Mouse (Mus musculus): Measurements from ENCODE around the gene Naa80. TPM values are rescaled to one million over a fixed set of nuclear protein-coding genes. Genes with fewer than 3 reads are reported as not detected.

The Naa80 gene
- polyA plus RNA-seq, 1 experiment from 2014 or later, result 15.1 TPM

GRCm38 (mm10) chr9:107543299-107543698 lies 35.4 kb upstream of the Naa80 start:
- ATAC-seq, result no peak
- peak overlapping the region; percentile 83; the same call in 1 of the 2 replicates for H3K4me2 ChIP-seq (replicated peaks)
- no peaks in the 10 kb centered on the region for H3K27me3 ChIP-seq (replicated peaks)
- H3K4me1 ChIP-seq (replicated peaks), result peaks cover 28% of the 10 kb centered on the region
- peaks cover 11% of the 10 kb centered on the region; the same call in 1 of the 2 replicates for H3K36me3 ChIP-seq
- H3K27ac ChIP-seq, result no peak overlapping the region
- H3K4me3 ChIP-seq (replicated peaks), result no peak overlapping the region
- H3K9me3 ChIP-seq, result no peaks in the 10 kb centered on the region
- WGBS, result 80% methylated on average over 11 of the region's 11 CpGs
- no peak overlapping the region for H3K9ac ChIP-seq

GRCm38 (mm10) chr9:107544196-107544700 lies 34.4 kb upstream of the Naa80 start:
- Histone ChIP-seq H3K27me3 (replicated peaks) (no peaks in the 10 kb centered on the region), H3K9me3 (no peaks in the 10 kb centered on the region), H3K27ac (no peak overlapping the region), H3K4me2 (replicated peaks) (no peak overlapping the region), H3K9ac (no peak overlapping the region), H3K4me1 (replicated peaks) (peaks cover 28% of the 10 kb centered on the region), H3K36me3 (peaks cover 9% of the 10 kb centered on the region; the same call in 1 of the 2 replicates), H3K4me3 (replicated peaks) (no peak overlapping the region)
- ATAC-seq, result no peak
- WGBS, result 94% methylated on average over 17 of the region's 17 CpGs

DNA sequence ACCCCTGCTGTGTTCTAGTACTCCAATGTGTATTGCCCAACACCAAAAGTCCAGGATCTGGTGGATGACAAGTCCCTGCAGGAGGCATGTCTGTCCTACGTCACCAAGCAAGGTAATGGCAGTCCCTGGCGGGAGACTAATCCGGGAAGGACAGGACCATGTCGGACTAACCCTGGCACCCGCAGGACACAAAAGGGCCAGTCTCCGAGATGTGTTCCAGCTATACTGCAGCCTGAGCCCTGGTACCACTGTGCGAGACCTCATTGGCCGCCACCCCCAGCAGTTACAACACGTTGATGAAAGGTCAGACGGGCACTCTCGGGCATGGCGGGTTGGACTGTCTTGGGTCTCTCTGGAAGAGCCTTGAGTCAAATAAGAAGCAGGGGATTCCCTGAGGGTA lies 34.0 kb upstream of the Naa80 start:
- H3K9ac ChIP-seq, result no peak overlapping the region
- no peak for ATAC-seq

GRCm38 (mm10) chr9:107545199-107545598 lies 33.5 kb upstream of the Naa80 start:
- H3K4me2 ChIP-seq (replicated peaks), result no peak overlapping the region
- H3K27ac ChIP-seq, result no peak overlapping the region
- no peak for ATAC-seq
- no peaks in the 10 kb centered on the region for H3K9me3 ChIP-seq
- H3K4me3 ChIP-seq (replicated peaks), result no peak overlapping the region
- peaks cover 28% of the 10 kb centered on the region for H3K4me1 ChIP-seq (replicated peaks)
- 86% methylated on average over 10 of the region's 10 CpGs for WGBS
- H3K27me3 ChIP-seq (replicated peaks), result no peaks in the 10 kb centered on the region
- H3K9ac ChIP-seq, result no peak overlapping the region
- H3K36me3 ChIP-seq, result peaks cover 4% of the 10 kb centered on the region; the same call in 1 of the 2 replicates

More for the DNA sequence above, 34.0 kb upstream of the Naa80 start:
- Histone ChIP-seq H3K27me3 (replicated peaks) (no peaks in the 10 kb centered on the region), H3K4me1 (replicated peaks) (peaks cover 28% of the 10 kb centered on the region), H3K4me3 (replicated peaks) (no peak overlapping the region), H3K36me3 (peaks cover 9% of the 10 kb centered on the region; the same call in 1 of the 2 replicates), H3K4me2 (replicated peaks) (no peak overlapping the region), H3K9me3 (no peaks in the 10 kb centered on the region), H3K27ac (no peak overlapping the region)
- WGBS, result 95% methylated on average over 12 of the region's 12 CpGs

GRCm38 (mm10) chr9:107545602-107546001 lies 33.1 kb upstream of the Naa80 start:
- no peaks in the 10 kb centered on the region for H3K9me3 ChIP-seq
- WGBS, result 13% methylated on average over 3 of the region's 3 CpGs

DNA sequence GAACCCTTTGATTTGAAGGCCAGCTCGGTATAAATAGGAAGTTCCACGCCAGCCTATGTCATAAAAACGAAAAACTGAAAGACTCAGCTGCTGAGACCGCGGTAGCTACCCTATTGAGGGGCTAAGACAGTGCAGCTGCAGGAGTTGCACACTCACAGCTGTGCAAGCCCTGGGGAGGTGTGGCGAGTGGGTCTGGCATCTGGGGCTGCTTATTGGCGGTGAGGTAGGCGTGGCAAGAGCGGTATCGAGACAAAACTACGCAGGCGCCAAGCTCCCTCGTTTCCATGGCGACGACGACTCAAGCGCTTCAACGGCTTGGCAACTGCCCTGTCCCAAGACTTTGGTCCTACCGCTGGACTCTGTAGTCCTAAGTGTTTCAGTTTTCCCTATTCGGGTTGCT lies 31.7 kb upstream of the Naa80 start, which contains the start of gene Zmynd10:
Gene Zmynd10 (plus strand): TSS at position 273 of the 400 bp plus-strand sequence.
- H3K4me1 ChIP-seq (replicated peaks), result peaks cover 36% of the 10 kb centered on the region
- H3K4me3 ChIP-seq (replicated peaks), result peak within 1 kb of the TSS; percentile 16; the same call in 1 of the 2 replicates
- no peak within 1 kb of the TSS; the same call in 1 of the 2 replicates for H3K27ac ChIP-seq
- H3K9me3 ChIP-seq, result no peaks in the 10 kb centered on the region
- WGBS, result 2% methylated on average over 20 of the region's 20 CpGs
- ATAC-seq, result peak; percentile 48
- no peaks in the 10 kb centered on the region for H3K27me3 ChIP-seq (replicated peaks)
- peaks cover 4% of the 10 kb centered on the region; the same call in 1 of the 2 replicates for H3K36me3 ChIP-seq
- peak within 1 kb of the TSS; percentile 53 for H3K4me2 ChIP-seq (replicated peaks)
- no peak within 1 kb of the TSS for H3K9ac ChIP-seq

More at GRCm38 (mm10) chr9:107545602-107546001, 33.1 kb upstream of the Naa80 start:
- Histone ChIP-seq H3K36me3 (peaks cover 4% of the 10 kb centered on the region; the same call in 1 of the 2 replicates), H3K4me2 (replicated peaks) (no peak overlapping the region), H3K9ac (no peak overlapping the region), H3K27me3 (replicated peaks) (no peaks in the 10 kb centered on the region), H3K27ac (no peak overlapping the region), H3K4me1 (replicated peaks) (peaks cover 31% of the 10 kb centered on the region), H3K4me3 (replicated peaks) (no peak overlapping the region)
- ATAC-seq, result no peak

GRCm38 (mm10) chr9:107547957-107548356 lies 30.7 kb upstream of the Naa80 start:
- Histone ChIP-seq H3K4me3 (replicated peaks) (no peak overlapping the region), H3K36me3 (peaks cover 4% of the 10 kb centered on the region; the same call in 1 of the 2 replicates), H3K4me1 (replicated peaks) (peaks cover 36% of the 10 kb centered on the region), H3K27ac (no peak overlapping the region), H3K9me3 (no peaks in the 10 kb centered on the region), H3K4me2 (replicated peaks) (no peak overlapping the region), H3K27me3 (replicated peaks) (no peaks in the 10 kb centered on the region), H3K9ac (no peak overlapping the region)
- 75% methylated on average over 5 of the region's 5 CpGs for WGBS
- no peak for ATAC-seq

DNA sequence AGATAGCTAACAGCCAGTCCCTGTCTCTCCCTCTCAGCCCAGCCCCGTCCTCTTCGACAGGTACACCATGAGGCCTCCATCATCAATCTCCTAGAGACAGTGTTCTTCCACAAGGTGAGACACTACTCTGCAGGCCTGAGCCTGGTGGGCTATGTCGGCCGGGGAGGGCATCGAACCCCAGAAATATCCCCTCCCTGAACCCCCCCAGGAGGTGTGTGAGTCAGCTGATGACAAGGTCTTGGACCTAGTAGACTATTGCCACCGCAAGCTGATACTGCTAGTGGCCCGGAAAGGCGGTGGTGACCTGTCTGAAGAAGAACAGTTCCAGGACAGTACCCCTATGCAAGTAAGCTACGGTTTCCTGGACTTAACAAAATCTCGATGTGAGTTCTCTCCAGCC lies 29.9 kb upstream of the Naa80 start:
- ATAC-seq, result no peak
- Histone ChIP-seq H3K4me3 (replicated peaks) (no peak overlapping the region), H3K36me3 (peaks cover 4% of the 10 kb centered on the region; the same call in 1 of the 2 replicates), H3K27ac (no peak overlapping the region), H3K9me3 (no peaks in the 10 kb centered on the region), H3K4me2 (replicated peaks) (no peak overlapping the region), H3K4me1 (replicated peaks) (peaks cover 37% of the 10 kb centered on the region), H3K27me3 (replicated peaks) (no peaks in the 10 kb centered on the region), H3K9ac (no peak overlapping the region)
- 90% methylated on average over 10 of the region's 10 CpGs for WGBS

GRCm38 (mm10) chr9:107549297-107550074 lies 29.2 kb upstream of the Naa80 start:
- H3K36me3 ChIP-seq, result no peaks in the 10 kb centered on the region
- H3K9me3 ChIP-seq, result no peaks in the 10 kb centered on the region
- H3K9ac ChIP-seq, result no peak overlapping the region
- H3K4me2 ChIP-seq (replicated peaks), result no peak overlapping the region
- H3K4me3 ChIP-seq (replicated peaks), result no peak overlapping the region
- H3K4me1 ChIP-seq (replicated peaks), result peaks cover 37% of the 10 kb centered on the region
- ATAC-seq, result no peak
- WGBS, result 88% methylated on average over 20 of the region's 20 CpGs
- H3K27me3 ChIP-seq (replicated peaks), result no peaks in the 10 kb centered on the region
- no peak overlapping the region for H3K27ac ChIP-seq

GRCm38 (mm10) chr9:107550491-107551116 lies 28.1 kb upstream of the Naa80 start:
- H3K27ac ChIP-seq, result peak overlapping the region; percentile 63
- no peaks in the 10 kb centered on the region for H3K36me3 ChIP-seq
- no peak for ATAC-seq
- H3K4me2 ChIP-seq (replicated peaks), result peak overlapping the region; percentile 97
- no peaks in the 10 kb centered on the region for H3K27me3 ChIP-seq (replicated peaks)
- 34% methylated on average over 23 of the region's 23 CpGs for WGBS
- peaks cover 37% of the 10 kb centered on the region for H3K4me1 ChIP-seq (replicated peaks)
- peak overlapping the region; percentile 56 for H3K4me3 ChIP-seq (replicated peaks)
- peak overlapping the region; percentile 71 for H3K9ac ChIP-seq
- no peaks in the 10 kb centered on the region for H3K9me3 ChIP-seq

DNA sequence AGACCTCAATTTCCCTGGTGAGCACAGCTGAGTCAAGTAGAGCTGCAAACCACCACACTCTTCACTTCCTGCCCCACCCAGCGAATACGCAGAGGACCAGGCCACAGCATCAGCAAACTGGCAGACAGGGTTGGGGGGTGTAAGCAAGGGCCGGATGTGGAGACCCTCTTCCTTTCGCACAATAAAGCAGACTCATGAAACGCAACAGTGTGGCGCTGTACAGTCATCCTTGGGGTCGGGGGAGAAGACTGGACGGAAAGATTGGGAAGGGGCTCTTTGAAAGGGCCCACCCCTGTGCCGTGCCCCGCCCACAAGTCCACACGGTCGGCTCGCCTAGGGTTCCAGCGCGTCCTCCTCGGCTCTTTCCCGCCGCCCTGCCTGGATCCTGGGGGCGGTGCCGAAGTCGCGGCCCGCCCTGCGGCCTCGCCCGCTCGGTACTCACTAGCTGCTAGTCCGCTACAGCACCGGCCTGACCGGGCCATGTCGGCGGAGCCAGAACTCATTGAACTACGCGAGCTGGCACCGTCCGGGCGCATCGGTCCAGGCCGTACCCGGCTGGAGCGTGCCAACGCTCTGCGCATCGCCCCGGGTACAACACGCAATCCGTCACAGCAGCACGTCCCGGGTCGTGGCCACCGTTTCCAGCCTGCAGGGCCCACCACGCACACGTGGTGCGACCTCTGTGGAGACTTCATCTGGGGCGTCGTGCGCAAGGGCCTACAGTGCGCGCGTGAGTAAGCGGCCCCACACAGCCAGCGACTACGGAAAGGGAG lies 27.4 kb upstream of the Naa80 start, which contains the start of gene Rassf1:
Gene Rassf1 (plus strand): TSS at position 439 of the 773 bp plus-strand sequence.
- H3K9ac ChIP-seq, result peak within 1 kb of the TSS; percentile 71
- peak within 1 kb of the TSS; percentile 97 for H3K4me2 ChIP-seq (replicated peaks)
- peak within 1 kb of the TSS; percentile 63 for H3K27ac ChIP-seq
- 1% methylated on average over 63 of the region's 63 CpGs for WGBS
- H3K4me3 ChIP-seq (replicated peaks), result peak within 1 kb of the TSS; percentile 56
- H3K9me3 ChIP-seq, result no peaks in the 10 kb centered on the region
- H3K4me1 ChIP-seq (replicated peaks), result peaks cover 43% of the 10 kb centered on the region
- ATAC-seq, result peak; percentile 53
- H3K36me3 ChIP-seq, result no peaks in the 10 kb centered on the region
- H3K27me3 ChIP-seq (replicated peaks), result no peaks in the 10 kb centered on the region
